Mouse (Mus musculus) spleen, adult 10 weeks (tissue): ENCODE data around the gene Il1b. TPM values are rescaled to one million over a fixed set of nuclear protein-coding genes. Genes with fewer than 3 reads are reported as not detected.

Experiments used
- polyA plus RNA-seq: library from polyadenylated mRNA; stranded (reverse); fragments of 350-450 nt; fragmentation: Illumina TruSeq; extraction: RNeasy Lipid Tissue Mini Kit (QIAGEN cat#74804); gene quantifications from one replicate; pipeline ENCODE4 v1.2.3, GENCODE M21; 2015; ENCODE audit warnings: low replicate concordance; ENCODE audit not compliant: insufficient read depth

Gene Il1b
- polyA plus RNA-seq, result 56.6 TPM

GRCm38 (mm10) chr2:129371039-129371438 lies at the start of gene Il1b:
Il1b (minus strand) TSS chr2:129371139.

Other genes with a start within 250 kb of the Il1b start
- gene Chchd5, start 241.4 kb downstream of the Il1b start, polyA plus RNA-seq, result 11.9 TPM
- gene Slc20a1, start 172.4 kb downstream of the Il1b start, polyA plus RNA-seq, result 145 TPM
- gene Ckap2l, start 73.9 kb downstream of the Il1b start, polyA plus RNA-seq, result 11.6 TPM
- 11.3 TPM for gene Il1a, start 61.2 kb downstream of the Il1b start, polyA plus RNA-seq
- gene F830045P16Rik, start 165.5 kb upstream of the Il1b start, polyA plus RNA-seq, result not detected
- 183 TPM for gene Sirpa, start 221.7 kb upstream of the Il1b start, polyA plus RNA-seq